Mouse (Mus musculus) midbrain, embryonic 12.5 days (tissue): ENCODE measurements at regions not wholly inside any gene's neighbourhood (a gene's known extent, or its start where the extent isn't known, plus 50 kb on each side); places are given as distances from the start of the nearest gene placed in this dataset.
A peak's percentile ranks its signal among the peaks of the same experiment; 100 is the strongest.
"Not testable (repeated sequence)": the region's sequence is repeated elsewhere in the genome, so short reads cannot be mapped to it uniquely, and the experiment has no call there.

Source experiments
- ATAC-seq: fragments of 200-750 bp; cut with Nextera tagmentation; 2 replicates; pipeline ENCODE4 v1.8.0; 2017; ENCODE audit warnings: low read depth, moderate TSS enrichment, moderate library complexity; ENCODE audit not compliant: low FRiP score
- H3K27ac ChIP-seq: fragments of 300-500 bp; sonication (generic); replicated peaks from 2 replicates; pipeline ENCODE4 v1.5.1; 2016; ENCODE audit warnings: mild to moderate bottlenecking
- H3K27me3 ChIP-seq: fragments of 300-500 bp; sonication (generic); 2 replicates; pipeline ENCODE4 v1.6.1; 2016; ENCODE audit warnings: mild to moderate bottlenecking
- H3K36me3 ChIP-seq: fragments of 300-500 bp; sonication (generic); 2 replicates; pipeline ENCODE4 v1.6.1; 2016
- H3K4me1 ChIP-seq: fragments of 300-500 bp; sonication (generic); 2 replicates; pipeline ENCODE4 v1.6.1; 2016
- H3K4me2 ChIP-seq: fragments of 300-500 bp; sonication (generic); replicated peaks from 2 replicates; pipeline ENCODE4 v1.6.1; 2016; ENCODE audit warnings: mild to moderate bottlenecking, moderate library complexity
- H3K4me3 ChIP-seq: fragments of 300-500 bp; sonication (generic); 2 replicates; pipeline ENCODE4 v1.5.1; 2016; ENCODE audit warnings: mild to moderate bottlenecking
- H3K9ac ChIP-seq: fragments of 300-500 bp; sonication (generic); replicated peaks from 2 replicates; pipeline ENCODE4 v1.6.1; 2016; ENCODE audit warnings: mild to moderate bottlenecking, moderate library complexity
- H3K9me3 ChIP-seq: fragments of 300-500 bp; sonication (generic); 2 replicates; pipeline ENCODE4 v1.6.1; 2016; ENCODE audit warnings: mild to moderate bottlenecking
- WGBS: fragments of 180-500 bp; shearing (Covaris S2); methylation state at CpG from one replicate; pipeline ENCODE4 v1.1.7; 2016; 5-methylcytosine and 5-hydroxymethylcytosine counted together

- Histone ChIP-seq H3K9ac (no peak overlapping the region), H3K4me2 (no peak overlapping the region), H3K4me1 (no peaks in the 10 kb centered on the region), H3K36me3 (no peaks in the 10 kb centered on the region), H3K9me3 (no peaks in the 10 kb centered on the region), H3K27me3 (no peaks in the 10 kb centered on the region), H3K4me3 (no peak overlapping the region), H3K27ac (0 out of 2 replicates have a peak overlapping the region, but pooled peaks have one; percentile 5)
- WGBS: 86% methylated on average over 14 of the region's 14 CpGs
- ATAC-seq: no peak
These were observed 55.3 kb downstream of the Actbl2 start for GRCm38 (mm10) chr13:111309848-111310692.

GRCm38 (mm10) chr13:111310693-111311045 is 55.9 kb downstream of the Actbl2 start:
- Histone ChIP-seq H3K4me3 (no peak overlapping the region), H3K36me3 (no peaks in the 10 kb centered on the region), H3K4me2 (no peak overlapping the region), H3K27ac (no peak overlapping the region), H3K9me3 (no peaks in the 10 kb centered on the region), H3K9ac (no peak overlapping the region), H3K27me3 (no peaks in the 10 kb centered on the region), H3K4me1 (no peaks in the 10 kb centered on the region)
- no peak for ATAC-seq
- WGBS: 94% methylated on average over 1 of the region's 1 CpGs

GRCm38 (mm10) chr13:111313506-111313905 is 58.7 kb downstream of the Actbl2 start:
- not testable (repeated sequence) for ATAC-seq, H3K9me3 ChIP-seq, H3K27me3 ChIP-seq, H3K9ac ChIP-seq, H3K4me1 ChIP-seq, H3K27ac ChIP-seq, H3K36me3 ChIP-seq, H3K4me2 ChIP-seq, H3K4me3 ChIP-seq
- WGBS: 81% methylated on average over 3 of the region's 3 CpGs

GRCm38 (mm10) chr13:111317876-111318275 is 63.1 kb downstream of the Actbl2 start:
- not testable (repeated sequence) for H3K4me3 ChIP-seq, H3K36me3 ChIP-seq, H3K27ac ChIP-seq

GRCm38 (mm10) chr13:111323206-111323605 is 68.4 kb downstream of the Actbl2 start:
- Histone ChIP-seq H3K9me3 (no peaks in the 10 kb centered on the region), H3K36me3 (no peaks in the 10 kb centered on the region), H3K4me3 (no peak overlapping the region), H3K27me3 (no peaks in the 10 kb centered on the region), H3K27ac (no peak overlapping the region), H3K4me1 (no peaks in the 10 kb centered on the region), H3K4me2 (no peak overlapping the region), H3K9ac (no peak overlapping the region)
- no peak for ATAC-seq
- WGBS: 69% methylated on average over 8 of the region's 8 CpGs

More at GRCm38 (mm10) chr13:111317876-111318275, 63.1 kb downstream of the Actbl2 start:
- H3K27me3 ChIP-seq, H3K4me2 ChIP-seq, H3K9ac ChIP-seq, H3K9me3 ChIP-seq, H3K4me1 ChIP-seq, ATAC-seq: not testable (repeated sequence)
- WGBS: 91% methylated on average over 2 of the region's 2 CpGs

- H3K4me2 ChIP-seq: no peak overlapping the region
- ATAC-seq: no peak
These were observed 71.4 kb downstream of the Actbl2 start for GRCm38 (mm10) chr13:111326096-111326665.

GRCm38 (mm10) chr13:111333035-111333434 is 78.2 kb downstream of the Actbl2 start:
- Histone ChIP-seq H3K36me3 (no peaks in the 10 kb centered on the region), H3K4me2 (no peak overlapping the region), H3K27me3 (no peaks in the 10 kb centered on the region), H3K4me1 (no peaks in the 10 kb centered on the region), H3K4me3 (no peak overlapping the region), H3K27ac (no peak overlapping the region), H3K9ac (no peak overlapping the region), H3K9me3 (no peaks in the 10 kb centered on the region)
- WGBS: 77% methylated on average over 3 of the region's 3 CpGs
- ATAC-seq: no peak

More at GRCm38 (mm10) chr13:111326096-111326665, 71.4 kb downstream of the Actbl2 start:
- H3K9me3 ChIP-seq: no peaks in the 10 kb centered on the region
- H3K4me1 ChIP-seq: no peaks in the 10 kb centered on the region
- no peaks in the 10 kb centered on the region for H3K36me3 ChIP-seq
- H3K27me3 ChIP-seq: no peaks in the 10 kb centered on the region
- no peak overlapping the region for H3K4me3 ChIP-seq
- H3K27ac ChIP-seq: no peak overlapping the region
- H3K9ac ChIP-seq: no peak overlapping the region
- 81% methylated on average over 16 of the region's 16 CpGs for WGBS

- Histone ChIP-seq H3K36me3 (no peaks in the 10 kb centered on the region), H3K9me3 (no peaks in the 10 kb centered on the region), H3K27ac (no peak overlapping the region), H3K9ac (no peak overlapping the region), H3K4me2 (no peak overlapping the region), H3K27me3 (no peaks in the 10 kb centered on the region), H3K4me1 (no peaks in the 10 kb centered on the region), H3K4me3 (no peak overlapping the region)
- no peak for ATAC-seq
- 88% methylated on average over 4 of the region's 4 CpGs for WGBS
These were observed 79.0 kb downstream of the Actbl2 start for GRCm38 (mm10) chr13:111333851-111334250.

- Histone ChIP-seq H3K27ac (no peak overlapping the region), H3K9me3 (no peaks in the 10 kb centered on the region), H3K9ac (no peak overlapping the region), H3K4me3 (no peak overlapping the region), H3K27me3 (no peaks in the 10 kb centered on the region), H3K4me1 (no peaks in the 10 kb centered on the region), H3K36me3 (no peaks in the 10 kb centered on the region), H3K4me2 (no peak overlapping the region)
- 85% methylated on average over 22 of the region's 22 CpGs for WGBS
- ATAC-seq: no peak
These were observed 79.6 kb downstream of the Actbl2 start for GRCm38 (mm10) chr13:111334258-111335052.

- no peaks in the 10 kb centered on the region for H3K9me3 ChIP-seq
- WGBS: 76% methylated on average over 10 of the region's 10 CpGs
These were observed 90.2 kb downstream of the Actbl2 start for GRCm38 (mm10) chr13:111344981-111345380.

GRCm38 (mm10) chr13:111345486-111346440 is 91.0 kb downstream of the Actbl2 start:
- WGBS: 72% methylated on average over 15 of the region's 15 CpGs
- H3K4me1 ChIP-seq: peaks cover 5% of the 10 kb centered on the region; the same call in 1 of the 2 replicates
- no peaks in the 10 kb centered on the region for H3K9me3 ChIP-seq
- no peak overlapping the region for H3K4me2 ChIP-seq
- no peak overlapping the region for H3K27ac ChIP-seq
- H3K36me3 ChIP-seq: no peaks in the 10 kb centered on the region
- ATAC-seq: no peak
- no peak overlapping the region for H3K4me3 ChIP-seq
- H3K27me3 ChIP-seq: no peaks in the 10 kb centered on the region
- no peak overlapping the region for H3K9ac ChIP-seq

More at GRCm38 (mm10) chr13:111344981-111345380, 90.2 kb downstream of the Actbl2 start:
- ATAC-seq: no peak
- Histone ChIP-seq H3K9ac (no peak overlapping the region), H3K27ac (no peak overlapping the region), H3K4me2 (no peak overlapping the region), H3K4me1 (peaks cover 5% of the 10 kb centered on the region; the same call in 1 of the 2 replicates), H3K36me3 (no peaks in the 10 kb centered on the region), H3K4me3 (no peak overlapping the region), H3K27me3 (no peaks in the 10 kb centered on the region)
